Mouse (Mus musculus) lung, embryonic 15.5 days (tissue): ENCODE results near the gene Bglap3. TPM values are rescaled to one million over a fixed set of nuclear protein-coding genes. Genes with fewer than 3 reads are reported as not detected.

ENCODE experiments used
- ATAC-seq: fragments of 200-750 bp; cut with Nextera tagmentation; 2 replicates; pipeline ENCODE4 v1.8.0; 2017; ENCODE audit warnings: moderate number of reproducible peaks, borderline replicate concordance; ENCODE audit not compliant: low FRiP score, low TSS enrichment; ENCODE audit errors: extremely low read depth
- H3K27ac ChIP-seq: fragments of 300-500 bp; sonication (generic); 2 replicates; pipeline ENCODE4 v1.5.1; 2015; ENCODE audit warnings: moderate library complexity, mild to moderate bottlenecking, inconsistent platforms
- H3K27me3 ChIP-seq: fragments of 300-500 bp; sonication (generic); 2 replicates; pipeline ENCODE4 v1.6.1; 2015; ENCODE audit warnings: inconsistent platforms
- H3K36me3 ChIP-seq: fragments of 300-500 bp; sonication (generic); 2 replicates; pipeline ENCODE4 v1.6.1; 2015; ENCODE audit warnings: inconsistent platforms
- H3K4me1 ChIP-seq: fragments of 300-500 bp; sonication (generic); 2 replicates; pipeline ENCODE4 v1.6.1; 2015; ENCODE audit warnings: inconsistent platforms
- H3K4me2 ChIP-seq: fragments of 300-500 bp; sonication (generic); 2 replicates; pipeline ENCODE4 v1.6.1; 2015; ENCODE audit warnings: inconsistent platforms, mild to moderate bottlenecking, moderate library complexity
- H3K4me3 ChIP-seq: fragments of 300-500 bp; sonication (generic); 2 replicates; pipeline ENCODE4 v1.5.1; 2015; ENCODE audit warnings: mild to moderate bottlenecking, inconsistent platforms
- H3K9ac ChIP-seq: fragments of 300-500 bp; sonication (generic); 2 replicates; pipeline ENCODE4 v1.6.1; 2015; ENCODE audit warnings: inconsistent platforms
- H3K9me3 ChIP-seq: fragments of 300-500 bp; sonication (generic); 2 replicates; pipeline ENCODE4 v1.6.1; 2016; ENCODE audit warnings: inconsistent platforms
- WGBS: fragments of 180-500 bp; shearing (Covaris S2); methylation state at CpG from one replicate; pipeline ENCODE4 v1.1.7; 2015; 5-methylcytosine and 5-hydroxymethylcytosine counted together
- polyA plus RNA-seq: library from polyadenylated mRNA; unstranded; fragments of >200 nt; fragmentation: Nextera tagmentation; extraction: Ambion mirVana; gene quantifications from 2 replicates; pipeline ENCODE4 v1.2.1, GENCODE M21; 2015

Bglap3 gene
- polyA plus RNA-seq, 1 experiment from 2014 or later: not detected

DNA sequence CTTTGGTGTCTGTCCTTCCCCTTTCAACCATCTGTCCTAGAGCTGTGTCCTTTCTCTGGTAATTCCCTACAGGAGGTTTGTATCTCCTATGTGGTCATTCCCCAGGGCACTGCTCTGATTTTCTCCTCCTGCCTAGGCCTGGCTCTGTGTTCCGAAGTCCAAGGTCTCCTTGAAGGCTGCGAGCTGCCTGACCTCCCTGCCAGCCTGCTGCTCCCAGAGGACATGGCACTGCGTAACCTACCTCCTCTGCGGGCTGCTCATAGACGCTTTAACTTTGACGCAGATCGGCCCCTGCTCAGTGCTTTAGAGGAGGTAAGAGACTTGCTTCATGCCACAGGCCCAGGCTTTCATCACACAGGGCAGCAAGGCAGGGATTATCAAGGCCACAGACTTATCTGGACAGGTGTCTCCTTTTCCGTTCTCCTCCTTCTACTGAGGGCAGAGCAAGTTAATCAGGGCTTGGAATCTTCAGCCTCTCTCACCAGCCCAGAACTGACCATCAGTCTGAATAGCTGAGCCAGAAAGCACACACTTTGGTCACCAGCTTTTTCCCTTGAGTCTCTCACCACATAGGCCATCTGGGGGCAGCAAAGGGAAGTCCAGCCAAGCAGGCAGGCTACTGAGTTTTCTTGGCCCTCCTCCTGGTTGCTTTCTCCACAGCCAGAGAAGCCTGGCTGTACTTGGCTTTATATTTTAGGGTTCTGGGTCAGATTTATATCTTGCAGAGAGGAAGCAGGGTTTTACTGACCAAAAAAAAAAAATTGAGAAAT is 18.0 kb downstream of the Bglap3 start:
- H3K4me2 ChIP-seq: no peak overlapping the region
- no peak for ATAC-seq
- H3K36me3 ChIP-seq: peaks cover 97% of the 10 kb centered on the region
- H3K27ac ChIP-seq: no peak overlapping the region
- no peak overlapping the region for H3K9ac ChIP-seq
- H3K4me3 ChIP-seq: no peak overlapping the region
- no peaks in the 10 kb centered on the region for H3K27me3 ChIP-seq
- H3K4me1 ChIP-seq: no peaks in the 10 kb centered on the region
- 89% methylated on average over 8 of the region's 8 CpGs for WGBS
- H3K9me3 ChIP-seq: no peaks in the 10 kb centered on the region

DNA sequence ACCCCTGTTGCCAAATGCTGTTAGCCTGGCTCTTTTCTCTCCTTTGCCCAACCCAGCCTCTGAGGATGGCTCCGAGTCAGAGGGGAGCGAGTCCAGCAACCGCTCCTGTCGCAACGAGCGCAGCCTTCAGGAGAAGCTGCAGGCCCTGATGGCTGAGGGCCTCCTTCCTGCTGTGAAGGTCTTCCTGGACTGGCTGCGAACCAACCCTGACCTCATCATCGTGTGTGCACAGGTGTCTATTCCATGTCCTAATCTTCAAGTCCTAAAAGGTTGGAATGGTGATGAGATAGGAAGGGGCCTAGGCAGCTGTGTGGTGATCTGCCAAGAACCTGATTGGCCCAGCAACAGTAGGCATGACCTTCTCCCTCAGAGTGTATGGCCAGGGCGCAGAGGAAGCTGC is 19.6 kb downstream of the Bglap3 start:
- ATAC-seq: no peak
- Histone ChIP-seq H3K4me2 (no peak overlapping the region), H3K36me3 (peaks cover 97% of the 10 kb centered on the region), H3K4me3 (no peak overlapping the region), H3K4me1 (no peaks in the 10 kb centered on the region), H3K27ac (no peak overlapping the region), H3K9ac (no peak overlapping the region), H3K27me3 (no peaks in the 10 kb centered on the region), H3K9me3 (no peaks in the 10 kb centered on the region)
- 80% methylated on average over 9 of the region's 9 CpGs for WGBS

DNA sequence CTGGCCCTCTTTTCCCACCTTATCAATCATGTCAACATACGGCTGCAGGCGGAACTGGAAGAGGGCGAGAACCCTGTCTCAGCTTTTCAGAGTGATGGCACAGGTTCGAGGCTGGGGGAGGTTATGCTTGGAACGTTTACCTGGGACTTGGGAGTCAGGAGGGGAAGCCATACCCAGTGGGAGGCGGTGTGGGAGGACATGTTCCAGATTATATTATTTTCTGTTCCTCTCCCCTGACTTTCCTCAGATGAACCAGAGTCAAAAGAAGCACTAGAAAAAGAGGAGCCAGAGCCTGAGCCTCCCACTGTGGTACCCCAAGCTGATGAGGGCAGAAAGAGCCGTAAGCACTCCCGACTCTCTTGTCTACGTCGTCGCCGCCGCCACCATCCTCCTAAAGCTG is 21.8 kb downstream of the Bglap3 start:
- H3K9me3 ChIP-seq: no peaks in the 10 kb centered on the region
- no peak overlapping the region for H3K9ac ChIP-seq
- H3K27ac ChIP-seq: no peak overlapping the region
- H3K36me3 ChIP-seq: peaks cover 98% of the 10 kb centered on the region
- 81% methylated on average over 13 of the region's 13 CpGs for WGBS
- no peak overlapping the region for H3K4me3 ChIP-seq
- no peak for ATAC-seq
- no peak overlapping the region for H3K4me2 ChIP-seq
- H3K4me1 ChIP-seq: no peaks in the 10 kb centered on the region
- no peaks in the 10 kb centered on the region for H3K27me3 ChIP-seq

DNA sequence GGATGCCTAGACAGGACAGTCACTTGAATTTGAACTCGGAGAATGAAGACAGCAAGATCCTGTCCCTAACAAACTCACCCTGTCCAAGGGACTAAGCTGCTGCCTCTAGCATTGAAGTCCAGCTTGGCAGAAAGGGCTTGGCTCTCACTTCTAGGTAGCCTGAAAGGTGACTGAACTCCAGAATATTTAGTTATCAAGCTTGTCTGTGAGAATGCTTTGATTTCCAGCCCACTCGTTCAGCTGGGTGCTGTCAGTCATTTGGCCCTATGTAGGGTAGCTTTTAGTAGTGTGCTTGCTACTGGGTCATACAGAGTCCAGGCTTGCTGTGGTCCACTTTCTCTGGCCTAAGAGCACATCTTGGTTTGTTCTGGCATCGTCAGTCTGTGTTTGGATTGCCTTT is 33.5 kb downstream of the Bglap3 start:
- ATAC-seq: no peak
- no peaks in the 10 kb centered on the region for H3K27me3 ChIP-seq
- no peaks in the 10 kb centered on the region for H3K9me3 ChIP-seq
- peaks cover 28% of the 10 kb centered on the region for H3K36me3 ChIP-seq
- no peak overlapping the region for H3K4me3 ChIP-seq
- 71% methylated on average over 3 of the region's 3 CpGs for WGBS
- no peak overlapping the region for H3K27ac ChIP-seq
- H3K9ac ChIP-seq: no peak overlapping the region
- H3K4me1 ChIP-seq: peaks cover 23% of the 10 kb centered on the region
- no peak overlapping the region for H3K4me2 ChIP-seq

DNA sequence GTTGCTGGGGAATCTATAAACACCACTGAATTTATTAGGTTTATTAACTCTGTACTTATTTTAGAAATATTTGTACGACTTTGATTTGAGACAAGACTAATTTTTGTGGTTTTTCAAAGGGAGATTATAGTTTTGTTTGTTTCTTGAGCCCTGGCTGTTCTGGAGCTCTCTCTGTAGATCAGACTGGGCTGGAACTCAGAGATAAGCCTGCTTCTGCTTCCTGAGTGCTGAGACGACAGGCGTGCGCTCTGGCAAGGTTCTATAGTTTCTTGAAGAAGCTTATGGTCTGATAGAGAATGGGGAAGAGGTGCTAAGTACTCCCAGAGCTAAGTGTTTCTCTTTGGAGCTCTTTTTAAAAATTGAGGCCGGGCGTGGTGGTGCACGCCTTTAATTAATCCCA is 34.2 kb downstream of the Bglap3 start:
- Histone ChIP-seq H3K9ac (no peak overlapping the region), H3K27ac (no peak overlapping the region), H3K4me3 (no peak overlapping the region), H3K27me3 (no peaks in the 10 kb centered on the region), H3K4me1 (peaks cover 23% of the 10 kb centered on the region), H3K36me3 (peaks cover 22% of the 10 kb centered on the region), H3K4me2 (no peak overlapping the region), H3K9me3 (no peaks in the 10 kb centered on the region)
- WGBS: 89% methylated on average over 7 of the region's 7 CpGs
- no peak for ATAC-seq

DNA sequence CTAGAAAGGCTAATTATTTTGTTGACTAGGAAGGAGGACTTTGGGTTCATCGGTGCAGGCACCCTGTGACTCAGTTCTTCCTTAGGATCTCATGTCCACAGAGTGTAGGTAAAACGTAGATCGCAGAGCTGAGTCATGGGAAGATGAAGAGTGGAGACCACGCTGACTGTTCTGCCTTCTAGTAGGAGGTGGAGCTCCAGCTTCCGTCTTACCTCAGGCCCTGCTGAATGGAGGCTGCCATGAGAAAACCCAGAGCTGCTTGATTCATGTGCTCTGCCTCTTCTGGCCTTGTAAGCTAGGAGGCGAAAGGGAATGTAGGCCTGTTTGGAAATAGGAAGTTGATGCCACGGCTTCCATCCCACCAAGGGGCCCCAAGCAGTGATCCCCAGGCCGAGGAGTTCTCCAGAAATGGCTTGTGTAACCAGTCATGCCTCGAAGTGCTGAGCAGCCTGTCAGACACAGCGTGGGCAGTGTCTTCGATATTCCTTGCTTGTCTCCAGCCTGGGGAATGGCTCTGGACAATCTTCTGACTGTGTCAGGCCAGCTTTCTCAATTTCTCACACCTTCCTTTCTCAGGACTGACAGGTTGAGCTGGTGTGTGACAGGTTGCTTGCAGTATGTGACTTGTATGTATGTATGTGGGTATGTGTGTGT is 35.0 kb downstream of the Bglap3 start:
- no peak overlapping the region for H3K27ac ChIP-seq
- no peaks in the 10 kb centered on the region for H3K27me3 ChIP-seq
- no peak overlapping the region for H3K9ac ChIP-seq
- ATAC-seq: no peak
- WGBS: 70% methylated on average over 11 of the region's 11 CpGs
- peaks cover 13% of the 10 kb centered on the region for H3K36me3 ChIP-seq
- peak overlapping the region; percentile 82 for H3K4me3 ChIP-seq
- H3K4me2 ChIP-seq: peak overlapping the region; percentile 71; the same call in 1 of the 2 replicates
- H3K9me3 ChIP-seq: no peaks in the 10 kb centered on the region
- peaks cover 23% of the 10 kb centered on the region for H3K4me1 ChIP-seq

DNA sequence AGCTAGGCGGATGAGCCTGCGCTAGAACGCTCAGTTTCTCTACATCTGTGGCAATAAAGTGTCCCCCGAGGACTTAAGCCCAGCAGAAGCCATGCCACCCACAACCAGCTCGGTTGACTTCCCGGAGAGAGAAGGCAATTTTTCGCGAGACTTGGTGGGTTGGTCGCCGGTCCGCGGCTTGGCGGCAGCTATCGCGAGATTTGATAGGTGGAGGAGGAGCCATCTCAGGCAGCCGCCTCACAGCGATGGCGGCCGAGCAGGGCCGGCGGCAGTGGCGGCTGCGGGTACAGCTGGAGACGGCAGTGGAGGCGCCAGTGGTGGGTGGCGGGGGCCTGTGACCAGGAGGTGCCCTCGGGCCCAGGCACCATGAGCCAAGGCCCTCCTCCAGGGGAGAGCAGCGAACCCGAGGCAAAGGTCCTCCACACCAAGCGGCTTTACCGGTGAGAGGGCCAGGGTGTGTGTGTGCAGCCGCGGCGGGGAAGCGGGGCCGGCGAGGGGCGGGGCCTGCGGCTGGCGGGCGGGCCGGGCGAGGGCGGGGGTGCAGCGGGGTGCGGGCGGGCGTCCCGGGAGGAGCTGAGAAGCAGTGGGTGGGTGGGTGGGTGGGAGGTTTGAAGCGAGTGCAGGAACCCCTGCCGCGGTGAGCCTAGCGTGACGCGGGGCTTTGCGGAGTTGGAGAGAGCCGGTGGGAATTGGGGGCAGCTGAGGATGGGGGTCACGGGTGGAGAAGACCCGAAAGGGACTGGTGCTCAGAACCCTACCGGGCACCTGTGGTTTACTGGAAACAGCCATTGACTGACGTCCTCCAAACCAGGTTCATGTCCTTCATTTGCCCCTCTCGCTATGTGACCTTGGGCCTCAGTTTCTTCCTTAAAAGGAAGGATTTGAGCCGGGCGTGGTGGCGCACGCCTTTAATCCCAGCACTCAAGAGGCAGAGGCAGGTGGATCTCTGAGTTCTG is 36.2 kb downstream of the Bglap3 start, which contains the start of the genes Tmem79 and Smg5:
Gene Tmem79 (minus strand): TSS at position 91 of the 956 bp plus-strand sequence.
Gene Smg5 (plus strand): TSS at position 203 of the 956 bp plus-strand sequence.
- under 1% methylated on average over 56 of the region's 66 CpGs for WGBS
- peak; percentile 93 for ATAC-seq
- H3K36me3 ChIP-seq: 0 out of 2 replicates have a peak, but pooled peaks cover 2% of the 10 kb centered on the region

DNA sequence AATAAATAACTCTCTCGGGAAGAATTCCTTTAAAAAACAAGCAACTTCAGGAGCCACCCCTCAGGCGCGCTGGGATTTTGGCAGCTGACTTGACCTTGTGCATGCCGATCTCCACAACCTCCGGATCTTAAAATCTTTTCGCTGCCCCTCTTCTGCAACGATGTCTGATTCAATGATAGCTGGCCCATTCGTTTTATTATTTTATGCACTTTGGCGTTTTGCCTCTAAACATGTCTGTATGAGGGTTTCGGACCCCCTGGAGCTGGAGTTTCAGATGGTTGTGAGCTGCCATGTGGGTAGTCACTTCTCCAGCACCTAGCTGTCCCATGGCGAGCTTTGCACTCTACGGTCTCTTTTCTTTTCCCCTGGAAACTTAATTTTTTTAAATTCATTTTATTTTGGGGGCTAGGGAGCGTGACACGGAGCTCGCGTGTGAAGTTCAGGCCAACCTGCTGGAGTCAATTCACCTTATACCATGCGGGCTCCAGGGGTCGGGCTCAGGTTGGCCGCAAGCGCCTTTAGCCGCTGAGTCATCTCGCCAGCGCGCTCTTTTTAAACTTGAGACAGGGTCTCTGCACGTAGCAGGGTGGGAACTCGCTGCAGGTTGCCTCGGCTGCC is 37.0 kb downstream of the Bglap3 start:
- Histone ChIP-seq H3K9ac (peak overlapping the region; percentile 98), H3K27me3 (no peaks in the 10 kb centered on the region), H3K4me3 (peak overlapping the region; percentile 82), H3K9me3 (no peaks in the 10 kb centered on the region), H3K4me2 (peak overlapping the region; percentile 66), H3K4me1 (peaks cover 23% of the 10 kb centered on the region), H3K27ac (peak overlapping the region; percentile 94), H3K36me3 (no peaks in the 10 kb centered on the region)
- WGBS: 1% methylated on average over 27 of the region's 27 CpGs
- ATAC-seq: peak; percentile 55

More for the DNA sequence above, 36.2 kb downstream of the Bglap3 start, which contains the start of the genes Tmem79 and Smg5:
- Histone ChIP-seq H3K4me3 (peak within 1 kb of the TSS; percentile 82), H3K9me3 (no peaks in the 10 kb centered on the region), H3K27me3 (no peaks in the 10 kb centered on the region), H3K9ac (peak within 1 kb of the TSS; percentile 98), H3K27ac (peak within 1 kb of the TSS; percentile 94), H3K4me1 (peaks cover 23% of the 10 kb centered on the region), H3K4me2 (peak within 1 kb of the TSS; percentile 71)

DNA sequence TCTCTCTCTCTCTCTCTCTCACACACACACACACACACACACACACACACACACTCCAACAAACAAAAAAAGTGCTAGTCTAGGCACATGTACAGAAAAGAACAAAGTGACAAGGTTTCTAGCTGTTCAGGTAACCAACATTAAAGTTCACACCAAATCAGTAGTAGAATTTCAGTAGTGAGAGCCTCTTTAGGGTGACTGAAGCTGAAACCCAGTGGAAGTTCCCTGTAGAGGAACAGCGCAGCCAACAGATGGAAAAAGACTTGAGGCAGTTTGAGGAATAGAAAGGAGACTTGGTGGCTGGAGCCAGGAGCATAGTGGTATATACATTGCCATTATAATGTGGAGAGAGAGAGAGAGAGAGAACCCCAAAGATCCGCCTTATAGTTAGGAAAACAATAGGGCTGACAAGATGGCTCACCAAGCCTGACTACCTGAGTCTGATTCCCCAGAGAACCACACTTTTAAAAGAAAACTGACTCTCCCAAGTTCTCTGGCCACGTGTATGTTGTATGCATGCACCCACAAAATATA is 37.6 kb downstream of the Bglap3 start:
- Histone ChIP-seq H3K4me3 (peak overlapping the region; percentile 82), H3K36me3 (no peaks in the 10 kb centered on the region)
- no peak for ATAC-seq

DNA sequence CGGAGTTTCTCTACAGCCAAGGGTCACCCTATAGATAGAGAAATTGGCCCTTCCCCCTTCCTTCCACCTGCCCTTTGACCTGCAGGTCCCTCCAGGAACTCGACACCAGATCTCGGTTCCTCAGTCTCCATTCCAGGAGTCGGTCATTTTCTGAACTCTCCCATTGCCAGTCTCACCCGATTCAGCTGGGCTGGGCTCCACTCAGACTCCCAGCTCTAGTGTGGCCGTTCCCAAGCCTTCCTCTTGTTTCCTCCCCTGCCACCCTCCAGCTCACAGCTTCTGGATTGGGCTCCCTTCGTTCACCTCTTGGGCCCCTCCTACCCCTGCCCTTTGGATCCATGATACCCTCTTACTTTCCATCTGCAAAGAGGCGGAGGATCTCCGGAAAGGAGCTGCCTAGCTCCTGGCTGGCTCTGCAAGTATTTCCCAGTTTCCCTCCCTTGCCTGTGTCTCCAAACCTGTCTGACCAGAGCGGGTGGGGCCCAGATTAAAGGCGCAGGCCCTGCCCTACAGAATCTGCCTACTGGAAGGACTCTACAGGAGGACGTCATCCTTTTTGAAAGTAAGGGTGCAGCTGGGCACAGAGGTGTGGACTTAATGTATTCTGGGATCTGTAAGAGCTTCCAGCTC is 38.4 kb downstream of the Bglap3 start:
- Histone ChIP-seq H3K27me3 (no peaks in the 10 kb centered on the region), H3K4me1 (peaks cover 23% of the 10 kb centered on the region), H3K9me3 (no peaks in the 10 kb centered on the region), H3K4me2 (peak overlapping the region; percentile 66), H3K9ac (peak overlapping the region; percentile 15; the same call in 1 of the 2 replicates), H3K36me3 (0 out of 2 replicates have a peak, but pooled peaks cover 6% of the 10 kb centered on the region), H3K27ac (peak overlapping the region; percentile 94), H3K4me3 (peak overlapping the region; percentile 27)
- ATAC-seq: no peak
- 37% methylated on average over 12 of the region's 12 CpGs for WGBS

More for the DNA sequence above, 37.6 kb downstream of the Bglap3 start:
- no peaks in the 10 kb centered on the region for H3K27me3 ChIP-seq
- peaks cover 23% of the 10 kb centered on the region for H3K4me1 ChIP-seq
- H3K9me3 ChIP-seq: no peaks in the 10 kb centered on the region
- 28% methylated on average over 3 of the region's 3 CpGs for WGBS
- peak overlapping the region; percentile 94 for H3K27ac ChIP-seq
- H3K4me2 ChIP-seq: peak overlapping the region; percentile 66
- peak overlapping the region; percentile 98 for H3K9ac ChIP-seq
